Mouse (Mus musculus) liver, embryonic 12.5 days (tissue): ENCODE results near the gene Atrn. TPM values are rescaled to one million over a fixed set of nuclear protein-coding genes. Genes with fewer than 3 reads are reported as not detected.
A peak's percentile ranks its signal among the peaks of the same experiment; 100 is the strongest.

Experiments
- ATAC-seq: fragments of 200-750 bp; cut with Nextera tagmentation; 2 replicates; pipeline ENCODE4 v1.8.0; 2017; ENCODE audit warnings: moderate number of reproducible peaks, mild to moderate bottlenecking, moderate library complexity
- H3K27ac ChIP-seq: fragments of 300-500 bp; sonication (generic); 2 replicates; pipeline ENCODE4 v1.5.1; 2016; ENCODE audit warnings: mild to moderate bottlenecking
- H3K27me3 ChIP-seq: fragments of 300-500 bp; sonication (generic); replicated peaks from 2 replicates; pipeline ENCODE4 v1.6.1; 2016; ENCODE audit warnings: mild to moderate bottlenecking, moderate library complexity
- H3K36me3 ChIP-seq: fragments of 300-500 bp; sonication (generic); 2 replicates; pipeline ENCODE4 v1.6.1; 2016; ENCODE audit warnings: mild to moderate bottlenecking, moderate library complexity
- H3K4me1 ChIP-seq: fragments of 300-500 bp; sonication (generic); 2 replicates; pipeline ENCODE4 v1.6.1; 2016
- H3K4me2 ChIP-seq: fragments of 300-500 bp; sonication (generic); 2 replicates; pipeline ENCODE4 v1.6.1; 2016; ENCODE audit warnings: mild to moderate bottlenecking, moderate library complexity
- H3K4me3 ChIP-seq: fragments of 300-500 bp; sonication (generic); 2 replicates; pipeline ENCODE4 v1.5.1; 2016; ENCODE audit warnings: mild to moderate bottlenecking, moderate library complexity
- H3K9ac ChIP-seq: fragments of 300-500 bp; sonication (generic); 2 replicates; pipeline ENCODE4 v1.6.1; 2016; ENCODE audit warnings: mild to moderate bottlenecking, moderate library complexity
- H3K9me3 ChIP-seq: fragments of 300-500 bp; sonication (generic); replicated peaks from 2 replicates; pipeline ENCODE4 v1.6.1; 2016; ENCODE audit warnings: mild to moderate bottlenecking, moderate library complexity
- WGBS: fragments of 180-500 bp; shearing (Covaris S2); methylation state at CpG from one replicate; pipeline ENCODE4 v1.1.7; 2016; ENCODE audit not compliant: insufficient replicate concordance; 5-methylcytosine and 5-hydroxymethylcytosine counted together
- polyA plus RNA-seq: library from polyadenylated mRNA; unstranded; fragments of >200 nt; fragmentation: Nextera tagmentation; extraction: Ambion mirVana; gene quantifications from 2 replicates; pipeline ENCODE4 v1.2.1, GENCODE M21; 2016

Gene Atrn
- polyA plus RNA-seq, 1 experiment from 2014 or later = 4.1 TPM

GRCm38 (mm10) chr2:131044354-131044852 is 138.1 kb downstream of the Atrn start:
- Histone ChIP-seq H3K27ac (no peak overlapping the region), H3K9me3 (no peaks in the 10 kb centered on the region), H3K27me3 (peaks cover 80% of the 10 kb centered on the region), H3K4me1 (peaks cover 14% of the 10 kb centered on the region), H3K4me3 (no peak overlapping the region), H3K9ac (no peak overlapping the region), H3K36me3 (no peaks in the 10 kb centered on the region), H3K4me2 (no peak overlapping the region)
- no peak for ATAC-seq
- WGBS = 13% methylated on average over 7 of the region's 7 CpGs

- H3K36me3 ChIP-seq = no peaks in the 10 kb centered on the region
- no peak overlapping the region for H3K9ac ChIP-seq
- ATAC-seq = no peak
- WGBS = 71% methylated on average over 9 of the region's 9 CpGs
- peaks cover 14% of the 10 kb centered on the region for H3K4me1 ChIP-seq
- H3K27me3 ChIP-seq = peaks cover 75% of the 10 kb centered on the region
- no peak overlapping the region for H3K27ac ChIP-seq
- H3K9me3 ChIP-seq = no peaks in the 10 kb centered on the region
- H3K4me3 ChIP-seq = no peak overlapping the region
- no peak overlapping the region for H3K4me2 ChIP-seq
Measured at GRCm38 (mm10) chr2:131044989-131045720, 138.9 kb downstream of the Atrn start.

GRCm38 (mm10) chr2:131046025-131046424 is 139.7 kb downstream of the Atrn start:
- H3K4me1 ChIP-seq = peaks cover 12% of the 10 kb centered on the region
- H3K4me3 ChIP-seq = no peak overlapping the region
- H3K9ac ChIP-seq = no peak overlapping the region
- 53% methylated on average over 2 of the region's 2 CpGs for WGBS
- peaks cover 75% of the 10 kb centered on the region for H3K27me3 ChIP-seq
- H3K27ac ChIP-seq = no peak overlapping the region
- H3K4me2 ChIP-seq = no peak overlapping the region
- H3K9me3 ChIP-seq = no peaks in the 10 kb centered on the region
- no peak for ATAC-seq
- H3K36me3 ChIP-seq = no peaks in the 10 kb centered on the region

GRCm38 (mm10) chr2:131052043-131052442 is 145.7 kb downstream of the Atrn start:
- peak; percentile 67 for ATAC-seq
- H3K27ac ChIP-seq = no peak overlapping the region
- no peaks in the 10 kb centered on the region for H3K9me3 ChIP-seq
- no peaks in the 10 kb centered on the region for H3K36me3 ChIP-seq
- peaks cover 82% of the 10 kb centered on the region for H3K27me3 ChIP-seq
- no peak overlapping the region for H3K4me3 ChIP-seq
- H3K4me2 ChIP-seq = no peak overlapping the region
- no peak overlapping the region for H3K9ac ChIP-seq
- 44% methylated on average over 5 of the region's 5 CpGs for WGBS
- H3K4me1 ChIP-seq = peaks cover 52% of the 10 kb centered on the region

- Histone ChIP-seq H3K9ac (no peak overlapping the region), H3K27me3 (peaks cover 82% of the 10 kb centered on the region), H3K9me3 (no peaks in the 10 kb centered on the region), H3K4me1 (peaks cover 52% of the 10 kb centered on the region), H3K4me2 (no peak overlapping the region), H3K27ac (no peak overlapping the region), H3K36me3 (no peaks in the 10 kb centered on the region), H3K4me3 (no peak overlapping the region)
- no peak for ATAC-seq
- WGBS = 45% methylated on average over 6 of the region's 6 CpGs
Measured at GRCm38 (mm10) chr2:131052862-131053418, 146.6 kb downstream of the Atrn start.

GRCm38 (mm10) chr2:131053851-131054645 is 147.8 kb downstream of the Atrn start:
- Histone ChIP-seq H3K4me3 (peak overlapping the region; percentile 33), H3K9me3 (no peaks in the 10 kb centered on the region), H3K4me1 (peaks cover 52% of the 10 kb centered on the region), H3K4me2 (peak overlapping the region; percentile 45), H3K27me3 (peaks cover 89% of the 10 kb centered on the region), H3K27ac (no peak overlapping the region), H3K9ac (no peak overlapping the region), H3K36me3 (no peaks in the 10 kb centered on the region)
- WGBS = 3% methylated on average over 45 of the region's 45 CpGs
- no peak for ATAC-seq

GRCm38 (mm10) chr2:131054646-131055264 is 148.5 kb downstream of the Atrn start:
- H3K9ac ChIP-seq = no peak overlapping the region

GRCm38 (mm10) chr2:131055631-131056030 is 149.3 kb downstream of the Atrn start:
- Histone ChIP-seq H3K4me3 (no peak overlapping the region; the same call in 1 of the 2 replicates), H3K36me3 (no peaks in the 10 kb centered on the region), H3K27ac (no peak overlapping the region), H3K9ac (no peak overlapping the region), H3K4me1 (peaks cover 52% of the 10 kb centered on the region), H3K27me3 (peaks cover 98% of the 10 kb centered on the region), H3K9me3 (no peaks in the 10 kb centered on the region), H3K4me2 (peak overlapping the region; percentile 45)
- 0 out of 2 replicates have a peak, but pooled peaks have one; percentile 17 for ATAC-seq
- WGBS = 8% methylated on average over 10 of the region's 10 CpGs

More at GRCm38 (mm10) chr2:131054646-131055264, 148.5 kb downstream of the Atrn start:
- peaks cover 52% of the 10 kb centered on the region for H3K4me1 ChIP-seq
- no peak overlapping the region for H3K27ac ChIP-seq
- ATAC-seq = no peak
- no peaks in the 10 kb centered on the region for H3K9me3 ChIP-seq
- no peaks in the 10 kb centered on the region for H3K36me3 ChIP-seq
- H3K27me3 ChIP-seq = peaks cover 96% of the 10 kb centered on the region
- H3K4me2 ChIP-seq = peak overlapping the region; percentile 45
- peak overlapping the region; percentile 33 for H3K4me3 ChIP-seq
- 3% methylated on average over 21 of the region's 21 CpGs for WGBS

- Histone ChIP-seq H3K27me3 (peaks cover 98% of the 10 kb centered on the region), H3K27ac (no peak overlapping the region), H3K4me3 (no peak overlapping the region), H3K9me3 (no peaks in the 10 kb centered on the region), H3K9ac (no peak overlapping the region), H3K4me1 (peaks cover 52% of the 10 kb centered on the region), H3K36me3 (no peaks in the 10 kb centered on the region), H3K4me2 (peak overlapping the region; percentile 14)
- no peak for ATAC-seq
- WGBS = 3% methylated on average over 10 of the region's 10 CpGs
Measured at GRCm38 (mm10) chr2:131056191-131056590, 149.9 kb downstream of the Atrn start.

GRCm38 (mm10) chr2:131058672-131059071 is 152.4 kb downstream of the Atrn start:
- no peak for ATAC-seq
- no peaks in the 10 kb centered on the region for H3K9me3 ChIP-seq
- no peak overlapping the region for H3K4me3 ChIP-seq
- H3K36me3 ChIP-seq = no peaks in the 10 kb centered on the region
- WGBS = 79% methylated on average over 8 of the region's 8 CpGs
- H3K27ac ChIP-seq = no peak overlapping the region
- no peak overlapping the region for H3K4me2 ChIP-seq
- H3K4me1 ChIP-seq = peaks cover 35% of the 10 kb centered on the region
- H3K9ac ChIP-seq = no peak overlapping the region
- H3K27me3 ChIP-seq = peaks cover 98% of the 10 kb centered on the region

- no peak overlapping the region for H3K27ac ChIP-seq
- WGBS = 42% methylated on average over 1 of the region's 1 CpGs
- H3K36me3 ChIP-seq = no peaks in the 10 kb centered on the region
- H3K4me1 ChIP-seq = peaks cover 28% of the 10 kb centered on the region
- ATAC-seq = no peak
- H3K4me2 ChIP-seq = no peak overlapping the region
- no peaks in the 10 kb centered on the region for H3K9me3 ChIP-seq
- H3K27me3 ChIP-seq = peaks cover 98% of the 10 kb centered on the region
- no peak overlapping the region for H3K9ac ChIP-seq
- H3K4me3 ChIP-seq = no peak overlapping the region
Measured at GRCm38 (mm10) chr2:131059377-131059776, 153.1 kb downstream of the Atrn start.
